Mouse (Mus musculus) MEL (cell line): Measurements from ENCODE around the gene Pak7. TPM values are rescaled to one million over a fixed set of nuclear protein-coding genes. Genes with fewer than 3 reads are reported as not detected.

Source experiments
- DNase-seq: peaks from one replicate; pipeline ENCODE4 v3.0.0; 2011; ENCODE audit warnings: low read depth, low spot score
- H3K27ac ChIP-seq: 2 replicates; pipeline ENCODE4 v1.5.1; 2012; ENCODE audit warnings: low read depth, mild to moderate bottlenecking, control low read depth, low read length, moderate library complexity; ENCODE audit not compliant: control insufficient read depth
- H3K27me3 ChIP-seq, 2 experiments: fragments of 150-350 bp in 1 of 2; sonication (generic) in 1 of 2; 2 replicates each; pipeline ENCODE4 v1.6.1; 2012; ENCODE audit warnings: low read length in 2 of 2, mild to moderate bottlenecking in 2 of 2, improper control_type of control experiment in 1 of 2, moderate library complexity in 1 of 2; ENCODE audit not compliant: insufficient read depth in 2 of 2, control insufficient read depth in 1 of 2
- H3K36me3 ChIP-seq, 2 experiments: 2 replicates each; pipeline ENCODE4 v1.6.1; 2012 to 2014; ENCODE audit warnings: low read length in 2 of 2, improper control_type of control experiment in 1 of 2, inconsistent platforms in 1 of 2, mild to moderate bottlenecking in 1 of 2; ENCODE audit not compliant: insufficient read depth in 2 of 2, control insufficient read depth in 1 of 2
- H3K4me1 ChIP-seq, 2 experiments: fragments of 150-350 bp in 1 of 2; sonication (generic) in 1 of 2; 2 replicates each; pipeline ENCODE4 v1.6.1; 2012; ENCODE audit warnings: low read length in 2 of 2, improper control_type of control experiment in 1 of 2, mild to moderate bottlenecking in 1 of 2; ENCODE audit not compliant: insufficient read depth in 2 of 2, control insufficient read depth in 1 of 2
- H3K4me3 ChIP-seq, 2 experiments: fragments of 150-350 bp in 1 of 2; sonication (generic) in 1 of 2; 2 replicates each; pipeline ENCODE4 v1.5.1; 2012; ENCODE audit warnings: low read depth in 2 of 2, low read length in 2 of 2, mild to moderate bottlenecking in 2 of 2, moderate library complexity in 2 of 2, control low read depth in 1 of 2, improper control_type of control experiment in 1 of 2; ENCODE audit not compliant: control insufficient read depth in 1 of 2, insufficient read depth in 1 of 2
- H3K79me2 ChIP-seq: 2 replicates; pipeline ENCODE4 v1.6.1; 2012; ENCODE audit warnings: mild to moderate bottlenecking, low read length, moderate library complexity; ENCODE audit not compliant: control insufficient read depth, poor library complexity, insufficient read depth
- H3K9ac ChIP-seq: 2 replicates; pipeline ENCODE4 v1.6.1; 2012; ENCODE audit warnings: low read depth, mild to moderate bottlenecking, control low read depth, low read length, moderate library complexity; ENCODE audit not compliant: control insufficient read depth, poor library complexity, severe bottlenecking
- H3K9me3 ChIP-seq: fragments of 150-350 bp; sonication (generic); replicated peaks from 2 replicates; pipeline ENCODE4 v1.6.1; 2012; ENCODE audit warnings: mild to moderate bottlenecking, low read length, improper control_type of control experiment, moderate library complexity; ENCODE audit not compliant: insufficient read depth
- BHLHE40 ChIP-seq: IDR thresholded peaks from 2 replicates; pipeline ENCODE4 v1.6.1; 2012; ENCODE audit warnings: low read depth, mild to moderate bottlenecking, inconsistent platforms, low read length, improper control_type of control experiment, borderline replicate concordance
- CTCF ChIP-seq, 3 experiments: IDR thresholded peaks in 2 of 3; conservative IDR thresholded peaks in 1 of 3; 2 replicates each; pipeline ENCODE4 v1.5.1; 2011 to 2012; ENCODE audit warnings: low read length in 3 of 3, low read depth in 2 of 3, mild to moderate bottlenecking in 2 of 3, improper control_type of control experiment in 1 of 3, inconsistent platforms in 1 of 3, mixed read lengths in 1 of 3, moderate library complexity in 1 of 3; ENCODE audit not compliant: control insufficient read depth in 1 of 3, insufficient read depth in 1 of 3, poor library complexity in 1 of 3, severe bottlenecking in 1 of 3
- E2F4 ChIP-seq: IDR thresholded peaks from 2 replicates; pipeline ENCODE4 v1.6.1; 2011; ENCODE audit warnings: low read depth, low read length, improper control_type of control experiment, borderline replicate concordance
- ELF1 ChIP-seq: IDR thresholded peaks from 2 replicates; pipeline ENCODE4 v1.6.1; 2014; ENCODE audit warnings: low read depth, mild to moderate bottlenecking, inconsistent platforms, low read length, improper control_type of control experiment, moderate library complexity
- ETS1 ChIP-seq: IDR thresholded peaks from 2 replicates; pipeline ENCODE4 v1.6.1; 2012; ENCODE audit warnings: low read depth, mild to moderate bottlenecking, inconsistent platforms, low read length, improper control_type of control experiment, moderate library complexity
- GATA1 ChIP-seq: IDR thresholded peaks from 2 replicates; pipeline ENCODE4 v1.6.1; 2011; ENCODE audit warnings: low read depth, low read length, improper control_type of control experiment
- KAT2A ChIP-seq: conservative IDR thresholded peaks from 2 replicates; pipeline ENCODE4 v1.6.1; 2012; ENCODE audit warnings: low read depth, low read length, improper control_type of control experiment, inconsistent platforms
- MAFK ChIP-seq: IDR thresholded peaks from 2 replicates; pipeline ENCODE4 v1.6.1; 2011; ENCODE audit warnings: low read depth, mild to moderate bottlenecking, low read length, improper control_type of control experiment, borderline replicate concordance
- MAZ ChIP-seq: IDR thresholded peaks from 2 replicates; pipeline ENCODE4 v1.6.1; 2012; ENCODE audit warnings: low read depth, mild to moderate bottlenecking, inconsistent platforms, low read length, improper control_type of control experiment
- MEF2A ChIP-seq: IDR thresholded peaks from 2 replicates; pipeline ENCODE4 v1.6.1; 2014; ENCODE audit warnings: low read depth, mild to moderate bottlenecking, inconsistent platforms, low read length, improper control_type of control experiment; ENCODE audit not compliant: poor library complexity, insufficient replicate concordance, severe bottlenecking; ENCODE audit errors: extremely low read depth
- MXI1 ChIP-seq: IDR thresholded peaks from 2 replicates; pipeline ENCODE4 v1.6.1; 2011; ENCODE audit warnings: mild to moderate bottlenecking, low read depth, low read length, improper control_type of control experiment
- MYB ChIP-seq: IDR thresholded peaks from 2 replicates; pipeline ENCODE4 v1.6.1; 2011; ENCODE audit warnings: mild to moderate bottlenecking, low read depth, low read length, improper control_type of control experiment
- MYC ChIP-seq: IDR thresholded peaks from 2 replicates; pipeline ENCODE4 v1.6.1; 2011; ENCODE audit warnings: low read depth, mild to moderate bottlenecking, low read length, improper control_type of control experiment, moderate library complexity
- POLR2AphosphoS2 ChIP-seq: IDR thresholded peaks from 2 replicates; pipeline ENCODE4 v1.6.1; 2011; ENCODE audit warnings: low read length, improper control_type of control experiment
- POLR2AphosphoS5 ChIP-seq: IDR thresholded peaks from 2 replicates; pipeline ENCODE4 v1.6.1; 2012; ENCODE audit warnings: low read depth, borderline replicate concordance, mild to moderate bottlenecking, inconsistent platforms, low read length, moderate library complexity, mixed read lengths
- RAD21 ChIP-seq: IDR thresholded peaks from 2 replicates; pipeline ENCODE4 v1.6.1; 2011; ENCODE audit warnings: mild to moderate bottlenecking, low read depth, low read length, improper control_type of control experiment
- RCOR1 ChIP-seq: IDR thresholded peaks from 2 replicates; pipeline ENCODE4 v1.6.1; 2012; ENCODE audit warnings: low read depth, mild to moderate bottlenecking, inconsistent platforms, low read length, improper control_type of control experiment
- SIN3A ChIP-seq: IDR thresholded peaks from 2 replicates; pipeline ENCODE4 v1.6.1; 2012; ENCODE audit warnings: low read length, improper control_type of control experiment, inconsistent platforms
- SMC3 ChIP-seq: IDR thresholded peaks from 2 replicates; pipeline ENCODE4 v1.6.1; 2011; ENCODE audit warnings: low read depth, low read length, improper control_type of control experiment
- TBP ChIP-seq: IDR thresholded peaks from 2 replicates; pipeline ENCODE4 v1.8.0; 2011; ENCODE audit warnings: low read depth, low read length, improper control_type of control experiment
- UBTF ChIP-seq: IDR thresholded peaks from 2 replicates; pipeline ENCODE4 v1.6.1; 2012; ENCODE audit warnings: low read depth, mild to moderate bottlenecking, inconsistent platforms, low read length, improper control_type of control experiment, moderate library complexity, borderline replicate concordance; ENCODE audit not compliant: insufficient read depth
- USF2 ChIP-seq, 2 experiments: IDR thresholded peaks; 2 replicates each; pipeline ENCODE4 v1.6.1; 2011 to 2012; ENCODE audit warnings: improper control_type of control experiment in 2 of 2, low read length in 2 of 2, borderline replicate concordance in 1 of 2, inconsistent platforms in 1 of 2, low read depth in 1 of 2, mild to moderate bottlenecking in 1 of 2; ENCODE audit not compliant: insufficient read depth in 1 of 2
- ZNF384 ChIP-seq: IDR thresholded peaks from 2 replicates; pipeline ENCODE4 v1.6.1; 2012; ENCODE audit warnings: low read depth, mild to moderate bottlenecking, inconsistent platforms, low read length, improper control_type of control experiment
- polyA plus RNA-seq, 2 experiments: library from polyadenylated mRNA; stranded (reverse) in 1 of 2; unstranded in 1 of 2; fragments of >175 nt in 1 of 2; fragments of >200 nt in 1 of 2; gene quantifications; 2 replicates each; pipeline versions ENCODE4 v1.2.1 to v1.2.4; 2012; ENCODE audit warnings: low replicate concordance in 2 of 2, low read depth in 1 of 2; ENCODE audit not compliant: insufficient read length in 2 of 2, insufficient read depth in 1 of 2, missing spikeins in 1 of 2
- total RNA-seq: library from RNA; depleted of rRNA; stranded (reverse); fragments of 300-350 nt; gene quantifications from 2 replicates; pipeline ENCODE4 v1.2.3, GENCODE M21; 2012

Pak7 gene
- total and polyA plus RNA-seq, 3 experiments = not detected

DNA sequence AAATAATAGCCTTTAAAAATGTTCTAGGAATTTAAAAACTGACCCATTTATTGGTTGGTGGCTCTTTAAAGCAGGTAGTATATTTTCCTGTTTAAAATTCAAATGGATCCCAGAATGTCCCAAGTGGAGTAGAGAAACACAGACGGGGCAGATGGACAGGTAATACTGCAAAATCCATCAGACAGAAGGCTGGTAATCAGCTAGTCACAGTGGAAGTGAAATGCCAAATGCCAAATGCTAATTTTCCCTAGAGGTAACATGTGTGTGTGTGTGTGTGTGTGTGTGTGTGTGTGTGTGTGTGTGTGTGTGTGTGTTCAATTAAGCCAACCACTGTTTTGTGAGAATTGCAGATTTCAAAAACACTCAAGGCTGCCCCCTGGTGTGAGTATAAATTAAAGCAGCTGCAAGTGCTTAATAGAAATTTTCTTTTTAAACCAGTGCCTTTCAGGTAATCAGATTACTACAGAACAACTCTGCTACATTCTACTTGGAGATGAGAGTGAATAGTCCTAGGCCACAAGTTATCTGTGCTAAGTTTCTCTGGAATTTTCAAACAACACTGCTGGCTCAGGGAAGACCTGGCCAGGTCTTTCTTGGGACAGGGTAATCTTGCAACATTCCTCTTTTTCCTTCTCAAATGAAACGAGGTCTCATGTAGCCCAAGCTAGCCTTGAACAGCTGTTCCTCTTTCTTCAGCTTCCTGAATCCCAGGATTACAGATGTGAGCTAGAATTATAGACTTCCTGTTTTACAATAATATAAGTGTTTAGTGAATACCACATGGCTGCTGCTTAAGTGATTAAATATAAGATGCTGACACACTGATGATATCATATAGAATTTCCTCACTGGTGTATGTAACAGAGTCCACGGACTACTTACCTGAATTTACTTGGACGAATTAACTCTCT, 248.4 kb downstream of the Pak7 start:
- peak; percentile 4 for DNase-seq
- Histone ChIP-seq H3K27me3 (no peaks in the 10 kb centered on the region), H3K27ac (no peak overlapping the region), H3K36me3 (no peaks in the 10 kb centered on the region), H3K4me3 (no peak overlapping the region), H3K4me1 (no peaks in the 10 kb centered on the region), H3K9ac (no peak overlapping the region), H3K9me3 (no peaks in the 10 kb centered on the region), H3K79me2 (no peaks in the 10 kb centered on the region)
- TF ChIP-seq MXI1 = no peak
- no peak for TF ChIP-seq KAT2A
- no peak for TF ChIP-seq BHLHE40
- TF ChIP-seq SMC3 = peak; percentile 55
- TF ChIP-seq E2F4 = no peak
- TF ChIP-seq ELF1 = no peak
- no peak for TF ChIP-seq POLR2AphosphoS5
- TF ChIP-seq MYB = no peak
- peak; percentile 11 for TF ChIP-seq RAD21
- TF ChIP-seq MYC = no peak
- TF ChIP-seq MAZ = no peak
- peak in 1 of 3 experiments; percentile 32; a peak in 2 of 6 replicates for TF ChIP-seq CTCF (IDR thresholded peaks at IDR 0.05 in 2 of 3, conservative IDR thresholded peaks at IDR 0.05 in 1 of 3; ENCODE audit: control insufficient read depth in 1 of 3, insufficient read depth in 1 of 3, low read depth in 2 of 3, low read length in 3 of 3, poor library complexity in 1 of 3, severe bottlenecking in 1 of 3)
- TF ChIP-seq UBTF = no peak
- TF ChIP-seq SIN3A = no peak
- TF ChIP-seq POLR2AphosphoS2 = no peak

DNA sequence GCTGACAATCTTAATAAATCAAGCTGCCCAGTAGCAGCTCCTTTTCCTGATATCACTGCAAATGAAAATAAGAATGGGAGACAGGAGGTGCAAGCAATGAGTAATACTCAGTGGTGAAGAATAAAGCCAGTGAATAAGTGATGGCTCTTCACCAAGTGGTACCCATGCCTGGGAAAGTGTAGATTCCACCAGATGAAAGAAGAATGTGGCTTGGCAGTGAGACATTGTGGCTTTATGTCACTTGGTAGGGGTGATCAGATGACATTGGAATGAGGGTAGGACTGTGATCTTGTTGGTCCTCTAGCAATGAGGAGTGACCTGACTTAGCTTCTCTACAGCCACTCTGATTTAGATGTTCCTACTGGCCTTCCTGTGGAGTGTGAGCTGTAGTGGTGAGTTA, 249.3 kb downstream of the Pak7 start:
- H3K9me3 ChIP-seq = no peaks in the 10 kb centered on the region
- H3K9ac ChIP-seq = no peak overlapping the region
- H3K27ac ChIP-seq = no peak overlapping the region
- no peaks in the 10 kb centered on the region for H3K79me2 ChIP-seq
- no peak for TF ChIP-seq USF2 (IDR thresholded peaks at IDR 0.05; ENCODE audit: borderline replicate concordance in 1 of 2, insufficient read depth in 1 of 2, low read depth in 1 of 2, low read length in 2 of 2)
- TF ChIP-seq TBP = no peak
- TF ChIP-seq E2F4 = no peak
- TF ChIP-seq RCOR1 = no peak
- no peak for TF ChIP-seq SMC3
- TF ChIP-seq MAFK = no peak
- TF ChIP-seq ETS1 = no peak
- no peak for TF ChIP-seq MEF2A
- no peak for TF ChIP-seq MYB
- TF ChIP-seq ZNF384 = no peak
- no peak for TF ChIP-seq GATA1
- DNase-seq = no peak
- H3K36me3 ChIP-seq = no peaks in the 10 kb centered on the region
- no peak overlapping the region for H3K4me3 ChIP-seq
- H3K4me1 ChIP-seq = no peaks in the 10 kb centered on the region
- no peaks in the 10 kb centered on the region for H3K27me3 ChIP-seq
